Mouse (Mus musculus) midbrain, embryonic 12.5 days (tissue): ENCODE measurements around the gene Sirpa. TPM values are rescaled to one million over a fixed set of nuclear protein-coding genes. Genes with fewer than 3 reads are reported as not detected.

Source experiments
- ATAC-seq: fragments of 200-750 bp; cut with Nextera tagmentation; 2 replicates; pipeline ENCODE4 v1.8.0; 2017; ENCODE audit warnings: low read depth, moderate TSS enrichment, moderate library complexity; ENCODE audit not compliant: low FRiP score
- H3K27ac ChIP-seq: fragments of 300-500 bp; sonication (generic); replicated peaks from 2 replicates; pipeline ENCODE4 v1.5.1; 2016; ENCODE audit warnings: mild to moderate bottlenecking
- H3K27me3 ChIP-seq: fragments of 300-500 bp; sonication (generic); 2 replicates; pipeline ENCODE4 v1.6.1; 2016; ENCODE audit warnings: mild to moderate bottlenecking
- H3K36me3 ChIP-seq: fragments of 300-500 bp; sonication (generic); 2 replicates; pipeline ENCODE4 v1.6.1; 2016
- H3K4me1 ChIP-seq: fragments of 300-500 bp; sonication (generic); 2 replicates; pipeline ENCODE4 v1.6.1; 2016
- H3K4me2 ChIP-seq: fragments of 300-500 bp; sonication (generic); replicated peaks from 2 replicates; pipeline ENCODE4 v1.6.1; 2016; ENCODE audit warnings: mild to moderate bottlenecking, moderate library complexity
- H3K4me3 ChIP-seq: fragments of 300-500 bp; sonication (generic); 2 replicates; pipeline ENCODE4 v1.5.1; 2016; ENCODE audit warnings: mild to moderate bottlenecking
- H3K9ac ChIP-seq: fragments of 300-500 bp; sonication (generic); replicated peaks from 2 replicates; pipeline ENCODE4 v1.6.1; 2016; ENCODE audit warnings: mild to moderate bottlenecking, moderate library complexity
- H3K9me3 ChIP-seq: fragments of 300-500 bp; sonication (generic); 2 replicates; pipeline ENCODE4 v1.6.1; 2016; ENCODE audit warnings: mild to moderate bottlenecking
- WGBS: fragments of 180-500 bp; shearing (Covaris S2); methylation state at CpG from one replicate; pipeline ENCODE4 v1.1.7; 2016; 5-methylcytosine and 5-hydroxymethylcytosine counted together
- polyA plus RNA-seq: library from polyadenylated mRNA; unstranded; fragments of >200 nt; fragmentation: Nextera tagmentation; extraction: Ambion mirVana; gene quantifications from 2 replicates; pipeline ENCODE4 v1.2.1, GENCODE M21; 2016

Sirpa gene
- polyA plus RNA-seq, 1 experiment from 2014 or later, result 21.6 TPM

- no peak overlapping the region for H3K4me2 ChIP-seq
- H3K27me3 ChIP-seq, result no peaks in the 10 kb centered on the region
- no peaks in the 10 kb centered on the region for H3K9me3 ChIP-seq
- no peaks in the 10 kb centered on the region for H3K36me3 ChIP-seq
- ATAC-seq, result no peak
- no peak overlapping the region for H3K27ac ChIP-seq
- no peak overlapping the region for H3K4me3 ChIP-seq
- H3K9ac ChIP-seq, result no peak overlapping the region
- H3K4me1 ChIP-seq, result peaks cover 2% of the 10 kb centered on the region; the same call in 1 of the 2 replicates
- 59% methylated on average over 5 of the region's 5 CpGs for WGBS
Measured at GRCm38 (mm10) chr2:129563944-129564709, 28.5 kb upstream of the Sirpa start.

GRCm38 (mm10) chr2:129569120-129569519 is 23.5 kb upstream of the Sirpa start:
- Histone ChIP-seq H3K9ac (no peak overlapping the region), H3K4me1 (peaks cover 11% of the 10 kb centered on the region), H3K27ac (no peak overlapping the region), H3K36me3 (no peaks in the 10 kb centered on the region), H3K4me2 (no peak overlapping the region), H3K27me3 (peaks cover 9% of the 10 kb centered on the region; the same call in 1 of the 2 replicates), H3K9me3 (no peaks in the 10 kb centered on the region), H3K4me3 (no peak overlapping the region)
- WGBS, result 87% methylated on average over 7 of the region's 7 CpGs
- no peak for ATAC-seq

GRCm38 (mm10) chr2:129569556-129569955 is 23.1 kb upstream of the Sirpa start:
- H3K4me1 ChIP-seq, result peaks cover 15% of the 10 kb centered on the region
- no peak overlapping the region for H3K27ac ChIP-seq
- H3K36me3 ChIP-seq, result no peaks in the 10 kb centered on the region
- 81% methylated on average over 5 of the region's 5 CpGs for WGBS
- H3K9me3 ChIP-seq, result no peaks in the 10 kb centered on the region
- peaks cover 9% of the 10 kb centered on the region; the same call in 1 of the 2 replicates for H3K27me3 ChIP-seq
- no peak overlapping the region for H3K4me3 ChIP-seq
- H3K4me2 ChIP-seq, result no peak overlapping the region
- no peak for ATAC-seq
- no peak overlapping the region for H3K9ac ChIP-seq

- 13% methylated on average over 4 of the region's 4 CpGs for WGBS
- H3K4me2 ChIP-seq, result peak overlapping the region; percentile 56
- no peaks in the 10 kb centered on the region for H3K9me3 ChIP-seq
- peak; percentile 55; the same call in 1 of the 2 replicates for ATAC-seq
- peaks cover 28% of the 10 kb centered on the region for H3K27me3 ChIP-seq
- H3K4me3 ChIP-seq, result peak overlapping the region; percentile 28
- peaks cover 19% of the 10 kb centered on the region for H3K4me1 ChIP-seq
- peak overlapping the region; percentile 25; the same call in 1 of the 2 replicates for H3K27ac ChIP-seq
- 0 out of 2 replicates have a peak overlapping the region, but pooled peaks have one; percentile 17 for H3K9ac ChIP-seq
- H3K36me3 ChIP-seq, result no peaks in the 10 kb centered on the region
Measured at GRCm38 (mm10) chr2:129573701-129574273, 18.8 kb upstream of the Sirpa start.

GRCm38 (mm10) chr2:129574395-129575046 is 18.1 kb upstream of the Sirpa start:
- Histone ChIP-seq H3K27me3 (peaks cover 32% of the 10 kb centered on the region), H3K4me3 (peak overlapping the region; percentile 28), H3K4me1 (peaks cover 19% of the 10 kb centered on the region), H3K27ac (peak overlapping the region; percentile 25), H3K36me3 (no peaks in the 10 kb centered on the region), H3K9me3 (no peaks in the 10 kb centered on the region), H3K9ac (peak overlapping the region; percentile 17; the same call in 1 of the 2 replicates), H3K4me2 (peak overlapping the region; percentile 56)
- peak; percentile 86 for ATAC-seq
- WGBS, result 7% methylated on average over 24 of the region's 24 CpGs

GRCm38 (mm10) chr2:129575113-129575512 is 17.5 kb upstream of the Sirpa start:
- Histone ChIP-seq H3K4me2 (no peak overlapping the region), H3K4me3 (no peak overlapping the region), H3K36me3 (no peaks in the 10 kb centered on the region), H3K9ac (no peak overlapping the region), H3K27ac (no peak overlapping the region; the same call in 1 of the 2 replicates), H3K9me3 (no peaks in the 10 kb centered on the region), H3K4me1 (peaks cover 19% of the 10 kb centered on the region), H3K27me3 (peaks cover 32% of the 10 kb centered on the region)
- ATAC-seq, result no peak
- WGBS, result 88% methylated on average over 4 of the region's 4 CpGs

- no peaks in the 10 kb centered on the region for H3K36me3 ChIP-seq
- H3K27ac ChIP-seq, result no peak overlapping the region
- no peaks in the 10 kb centered on the region for H3K9me3 ChIP-seq
- peaks cover 19% of the 10 kb centered on the region for H3K4me1 ChIP-seq
- H3K4me3 ChIP-seq, result no peak overlapping the region
- 85% methylated on average over 8 of the region's 8 CpGs for WGBS
- no peak overlapping the region for H3K4me2 ChIP-seq
- H3K9ac ChIP-seq, result no peak overlapping the region
- H3K27me3 ChIP-seq, result peaks cover 32% of the 10 kb centered on the region
- no peak for ATAC-seq
Measured at GRCm38 (mm10) chr2:129576611-129577447, 15.8 kb upstream of the Sirpa start.

- H3K27ac ChIP-seq, result no peak overlapping the region
- H3K9me3 ChIP-seq, result no peaks in the 10 kb centered on the region
- ATAC-seq, result no peak
- H3K27me3 ChIP-seq, result peaks cover 17% of the 10 kb centered on the region
- WGBS, result 91% methylated on average over 4 of the region's 4 CpGs
- no peak overlapping the region for H3K4me3 ChIP-seq
- no peak overlapping the region for H3K4me2 ChIP-seq
- H3K4me1 ChIP-seq, result peaks cover 12% of the 10 kb centered on the region; the same call in 1 of the 2 replicates
- no peaks in the 10 kb centered on the region for H3K36me3 ChIP-seq
- no peak overlapping the region for H3K9ac ChIP-seq
Measured at GRCm38 (mm10) chr2:129580656-129581055, 12.0 kb upstream of the Sirpa start.

GRCm38 (mm10) chr2:129581826-129582225 is 10.8 kb upstream of the Sirpa start:
- H3K4me3 ChIP-seq, result no peak overlapping the region
- H3K27me3 ChIP-seq, result peaks cover 7% of the 10 kb centered on the region
- WGBS, result 60% methylated on average over 3 of the region's 3 CpGs
- ATAC-seq, result no peak
- H3K27ac ChIP-seq, result no peak overlapping the region
- H3K9me3 ChIP-seq, result no peaks in the 10 kb centered on the region
- no peaks in the 10 kb centered on the region for H3K36me3 ChIP-seq
- no peak overlapping the region for H3K9ac ChIP-seq
- peaks cover 12% of the 10 kb centered on the region; the same call in 1 of the 2 replicates for H3K4me1 ChIP-seq
- no peak overlapping the region for H3K4me2 ChIP-seq

- no peak for ATAC-seq
- H3K4me3 ChIP-seq, result no peak overlapping the region
- no peak overlapping the region for H3K9ac ChIP-seq
- peaks cover 4% of the 10 kb centered on the region; the same call in 1 of the 2 replicates for H3K27me3 ChIP-seq
- H3K9me3 ChIP-seq, result no peaks in the 10 kb centered on the region
- H3K4me1 ChIP-seq, result peaks cover 12% of the 10 kb centered on the region; the same call in 1 of the 2 replicates
- no peak overlapping the region for H3K4me2 ChIP-seq
- no peaks in the 10 kb centered on the region for H3K36me3 ChIP-seq
- 91% methylated on average over 4 of the region's 4 CpGs for WGBS
- H3K27ac ChIP-seq, result no peak overlapping the region
Measured at GRCm38 (mm10) chr2:129582261-129582660, 10.4 kb upstream of the Sirpa start.

- 17% methylated on average over 1 of the region's 1 CpGs for WGBS
- no peak for ATAC-seq
- Histone ChIP-seq H3K4me1 (peaks cover 19% of the 10 kb centered on the region; the same call in 1 of the 2 replicates), H3K9me3 (no peaks in the 10 kb centered on the region), H3K27me3 (no peaks in the 10 kb centered on the region), H3K9ac (no peak overlapping the region), H3K4me2 (no peak overlapping the region), H3K27ac (no peak overlapping the region), H3K4me3 (no peak overlapping the region), H3K36me3 (no peaks in the 10 kb centered on the region)
Measured at GRCm38 (mm10) chr2:129584905-129585304, 7.7 kb upstream of the Sirpa start.
